Mouse (Mus musculus): ENCODE data around the gene AI464131.

- no peak for TF ChIP-seq CTCF (IDR thresholded peaks at IDR 0.05; ENCODE audit: low read depth)
- TF ChIP-seq EP300 (optimal IDR thresholded peaks at IDR 0.05): no peak
Observed at GRCm38 (mm10) chr4:41532420-41532819, 29.5 kb upstream of the AI464131 start.

Measured in stomach, postnatal 0 days (tissue).